In the genomic region with DNA sequence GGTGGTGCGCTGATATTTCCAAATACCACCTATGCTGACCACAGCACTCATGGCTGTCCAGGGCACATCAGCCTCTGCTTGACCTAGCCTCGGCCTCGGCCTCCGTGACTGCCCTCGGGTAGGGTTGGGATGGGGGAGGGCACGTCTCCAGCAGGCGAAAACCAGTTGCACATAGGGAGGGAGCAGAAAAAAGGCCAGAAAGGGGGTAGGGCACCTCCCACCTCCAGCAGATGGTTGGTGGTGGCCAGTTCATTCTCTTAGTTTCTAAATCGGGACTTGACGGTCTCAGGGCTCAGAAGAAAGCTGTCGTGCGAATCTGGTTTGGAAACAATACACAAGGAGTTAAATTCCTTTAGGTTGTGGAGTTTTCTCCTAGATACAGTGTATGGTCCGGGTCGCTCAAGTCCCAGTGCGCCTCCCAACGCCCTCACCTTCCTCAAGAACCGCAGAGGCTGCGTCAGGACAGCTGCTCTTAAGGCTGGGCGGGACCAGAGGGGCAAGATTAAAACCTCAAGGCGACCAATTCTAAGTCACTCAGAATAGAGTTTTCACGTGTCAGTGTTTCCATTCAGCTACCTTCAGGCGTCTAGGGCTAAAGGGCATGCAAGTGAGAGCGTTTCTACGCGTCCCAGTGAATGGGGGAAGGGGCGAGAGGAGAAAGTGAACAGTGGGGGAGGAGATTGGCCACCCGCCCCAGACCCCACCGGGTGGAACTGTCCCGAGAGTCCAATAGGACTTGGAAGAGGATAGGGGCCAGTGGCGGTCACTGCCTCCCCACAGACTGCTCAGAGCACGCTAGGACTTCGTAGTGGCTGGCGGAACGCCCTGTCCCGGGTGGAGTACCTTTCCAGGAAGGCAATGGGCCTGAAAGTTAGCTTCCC, we compare ENCODE assay signal across 8 mouse cellular contexts. TPM values are rescaled to one million over a fixed set of nuclear protein-coding genes. Genes with fewer than 3 reads are reported as not detected.
DNase-seq lines count a peak whose midpoint lies in the region; ATAC-seq and TF ChIP-seq lines count a peak whose summit lies in the region.

No protein-coding gene starts in this region.

- no peak for TF ChIP-seq RAD21 in CH12.LX (IDR thresholded peaks at IDR 0.05; ENCODE audit: low read depth, low read length)

- peak; percentile 39 to 52 for DNase-seq in cerebellum, adult 2 months
- DNase-seq in CH12.LX (ENCODE audit: extremely low read depth) = no peak
- DNase-seq in limb, embryonic 10.5 days (ENCODE audit: low spot score) = peak; percentile 53
- DNase-seq in lung, postnatal 4 days = no peak
- DNase-seq in lung, postnatal 0 days (ENCODE audit: low spot score) = no peak

- no peaks in the 10 kb centered on the region for H3K79me2 ChIP-seq in CH12.LX (replicated peaks; ENCODE audit: control insufficient read depth, extremely low read depth, insufficient read depth, poor library complexity, severe bottlenecking)

- dilution Hi-C loops in CH12.LX (cut with MboI; ENCODE audit: extremely low pct_ligation_motif_present, extremely low pct_unique_long_range_greater_than_20kb, low sequenced_read_pairs) = no loop called here

- no peaks in the 10 kb centered on the region for H3K4me1 ChIP-seq in cerebellum, adult 2 months (ENCODE audit: control insufficient read depth, insufficient read depth, low read length)
- peaks cover 0 to 22% of the 10 kb centered on the region in 2 experiments; a peak in 2 of 4 replicates for H3K4me1 ChIP-seq in CH12.LX (ENCODE audit: control insufficient read depth in 1 of 2, insufficient read depth in 2 of 2)
- H3K4me1 ChIP-seq in forebrain, embryonic 13.5 days = peaks cover 58% of the 10 kb centered on the region
- H3K4me1 ChIP-seq in limb, embryonic 10.5 days = peaks cover 25% of the 10 kb centered on the region
- H3K4me1 ChIP-seq in neural tube, embryonic 15.5 days = peaks cover 36% of the 10 kb centered on the region
- H3K4me1 ChIP-seq in lung, postnatal 0 days (ENCODE audit: insufficient read depth, low read depth, low read length) = no peaks in the 10 kb centered on the region

- no peak overlapping the region for H3K9ac ChIP-seq in CH12.LX (ENCODE audit: insufficient read depth, low read depth)
- H3K9ac ChIP-seq in forebrain, embryonic 13.5 days = peak overlapping the region; percentile 70
- peak overlapping the region; percentile 50; the same call in 1 of the 2 replicates for H3K9ac ChIP-seq in neural tube, embryonic 15.5 days (replicated peaks)
- no peak overlapping the region for H3K9ac ChIP-seq in lung, postnatal 0 days (replicated peaks; ENCODE audit: low read depth)

- H3K4me2 ChIP-seq in CH12.LX (ENCODE audit: insufficient read depth, low read depth, poor library complexity, severe bottlenecking) = peak overlapping the region; percentile 27
- peak overlapping the region; percentile 88 for H3K4me2 ChIP-seq in forebrain, embryonic 13.5 days
- peak overlapping the region; percentile 87 for H3K4me2 ChIP-seq in neural tube, embryonic 15.5 days
- no peak overlapping the region for H3K4me2 ChIP-seq in lung, postnatal 0 days (replicated peaks; ENCODE audit: low read depth, low read length)

- WGBS in cerebellum, adult 2 months = 5% methylated on average over 34 of the region's 34 CpGs
- 3% methylated on average over 29 of the region's 34 CpGs for WGBS in forebrain, embryonic 13.5 days
- WGBS in limb, embryonic 10.5 days = 1% methylated on average over 34 of the region's 34 CpGs
- 2% methylated on average over 34 of the region's 34 CpGs for WGBS in neural tube, embryonic 15.5 days
- WGBS in lung, postnatal 0 days = 2% methylated on average over 34 of the region's 34 CpGs

- ATAC-seq in cerebellum, adult (ENCODE audit: insufficient number of reproducible peaks, low FRiP score, low TSS enrichment) = no peak
- peak; percentile 59 for ATAC-seq in forebrain, embryonic 13.5 days
- ATAC-seq in neural tube, embryonic 15.5 days (ENCODE audit: low FRiP score) = peak; percentile 74
- ATAC-seq in lung, postnatal 0 days = no peak

- no peak for TF ChIP-seq CTCF in cerebellum, adult 2 months (IDR thresholded peaks at IDR 0.05; ENCODE audit: borderline replicate concordance, insufficient read depth, low read depth, low read length)
- TF ChIP-seq CTCF in CH12.LX (conservative IDR thresholded peaks at IDR 0.05 in 1 of 2, IDR thresholded peaks at IDR 0.05 in 1 of 2; ENCODE audit: low read depth in 2 of 2, low read length in 2 of 2) = no peak
- TF ChIP-seq CTCF in lung, postnatal 0 days (IDR thresholded peaks at IDR 0.05) = no peak

- no peaks in the 10 kb centered on the region for H3K36me3 ChIP-seq in CH12.LX (replicated peaks in 1 of 2; ENCODE audit: control insufficient read depth in 1 of 2, insufficient read depth in 1 of 2, low read length in 1 of 2)
- no peaks in the 10 kb centered on the region for H3K36me3 ChIP-seq in forebrain, embryonic 13.5 days (ENCODE audit: poor library complexity, severe bottlenecking)
- H3K36me3 ChIP-seq in limb, embryonic 10.5 days = no peaks in the 10 kb centered on the region
- H3K36me3 ChIP-seq in neural tube, embryonic 15.5 days = no peaks in the 10 kb centered on the region
- no peaks in the 10 kb centered on the region for H3K36me3 ChIP-seq in lung, postnatal 0 days (ENCODE audit: insufficient read depth, low read length)

- H3K27me3 ChIP-seq in cerebellum, adult 2 months (ENCODE audit: control insufficient read depth, insufficient read depth, low read length) = peaks cover 5% of the 10 kb centered on the region; the same call in 1 of the 2 replicates
- no peaks in the 10 kb centered on the region for H3K27me3 ChIP-seq in CH12.LX (replicated peaks)
- peaks cover 30% of the 10 kb centered on the region for H3K27me3 ChIP-seq in forebrain, embryonic 13.5 days
- peaks cover 92% of the 10 kb centered on the region for H3K27me3 ChIP-seq in limb, embryonic 10.5 days (ENCODE audit: low read depth, poor library complexity, severe bottlenecking)
- peaks cover 24% of the 10 kb centered on the region for H3K27me3 ChIP-seq in neural tube, embryonic 15.5 days (replicated peaks)
- peaks cover 54% of the 10 kb centered on the region for H3K27me3 ChIP-seq in lung, postnatal 0 days (replicated peaks; ENCODE audit: insufficient read depth, low read length)

- peaks cover 10% of the 10 kb centered on the region for H3K9me3 ChIP-seq in CH12.LX (replicated peaks; ENCODE audit: low read length)
- H3K9me3 ChIP-seq in forebrain, embryonic 13.5 days (replicated peaks) = no peaks in the 10 kb centered on the region
- no peaks in the 10 kb centered on the region for H3K9me3 ChIP-seq in limb, embryonic 10.5 days (replicated peaks)
- no peaks in the 10 kb centered on the region for H3K9me3 ChIP-seq in neural tube, embryonic 15.5 days (replicated peaks)
- no peaks in the 10 kb centered on the region for H3K9me3 ChIP-seq in lung, postnatal 0 days (ENCODE audit: low read length)

- no peak for TF ChIP-seq EP300 in CH12.LX (IDR thresholded peaks at IDR 0.05; ENCODE audit: low read length)
- no peak for TF ChIP-seq EP300 in lung, postnatal 0 days (IDR thresholded peaks at IDR 0.05)

- TF ChIP-seq POLR2A in cerebellum, adult 2 months (IDR thresholded peaks at IDR 0.05; ENCODE audit: borderline replicate concordance, insufficient read depth, low read length) = no peak
- no peak for TF ChIP-seq POLR2A in CH12.LX (IDR thresholded peaks at IDR 0.05; ENCODE audit: low read depth, low read length)

- H3K4me3 ChIP-seq in cerebellum, adult 2 months (replicated peaks; ENCODE audit: insufficient read depth, low read depth, low read length) = no peak overlapping the region
- peak overlapping the region in 1 of 3 experiments; percentile 42 for H3K4me3 ChIP-seq in CH12.LX (replicated peaks in 1 of 3; ENCODE audit: low read depth in 2 of 3, low read length in 2 of 3, poor library complexity in 1 of 3)
- peak overlapping the region; percentile 49 for H3K4me3 ChIP-seq in forebrain, embryonic 13.5 days
- peak overlapping the region; percentile 45 for H3K4me3 ChIP-seq in limb, embryonic 10.5 days
- peak overlapping the region; percentile 48 for H3K4me3 ChIP-seq in neural tube, embryonic 15.5 days (replicated peaks)
- H3K4me3 ChIP-seq in lung, postnatal 0 days (ENCODE audit: low read depth, low read length) = no peak overlapping the region

- in situ Hi-C loops in CH12.LX (cut with MboI; ENCODE audit: low pct_ligation_motif_present, low pct_unique_long_range_greater_than_20kb, low sequenced_read_pairs) = loop anchor here (25.0 kb wide), 1 partner anchor 1665 kb away; no protein-coding TSS in a partner anchor

- H3K27ac ChIP-seq in cerebellum, adult 2 months (ENCODE audit: insufficient read depth, low read length) = no peak overlapping the region
- no peak overlapping the region for H3K27ac ChIP-seq in CH12.LX (ENCODE audit: insufficient read depth, low read depth)
- peak overlapping the region; percentile 68 for H3K27ac ChIP-seq in forebrain, embryonic 13.5 days
- no peak overlapping the region for H3K27ac ChIP-seq in limb, embryonic 10.5 days
- peak overlapping the region; percentile 82 for H3K27ac ChIP-seq in neural tube, embryonic 15.5 days (replicated peaks)
- no peak overlapping the region for H3K27ac ChIP-seq in lung, postnatal 0 days (ENCODE audit: low read length)

TF ChIP-seq in CH12.LX, 34 proteins besides CTCF, POLR2A, EP300 and RAD21:
- no peak for TF ChIP-seq MEF2A (IDR thresholded peaks at IDR 0.05; ENCODE audit: borderline replicate concordance, low read depth, low read length)
- TF ChIP-seq IRF4 (IDR thresholded peaks at IDR 0.05; ENCODE audit: low read depth, low read length) = no peak
- no peak for TF ChIP-seq JUND (conservative IDR thresholded peaks at IDR 0.05; ENCODE audit: low read depth, low read length)
- TF ChIP-seq BHLHE40 (IDR thresholded peaks at IDR 0.05; ENCODE audit: low read depth, low read length) = 0 out of 2 replicates have a peak, but pooled peaks have one; percentile 23
- TF ChIP-seq KAT2A (IDR thresholded peaks at IDR 0.05; ENCODE audit: insufficient replicate concordance, low read length) = no peak
- TF ChIP-seq ELF1 (IDR thresholded peaks at IDR 0.05; ENCODE audit: low read depth, low read length) = no peak
- no peak for TF ChIP-seq E2F4 (IDR thresholded peaks at IDR 0.05; ENCODE audit: insufficient replicate concordance, low read depth, low read length)

RNA-seq across cellular contexts. Expression of a gene that starts 9.3 kb away (rescaled TPM):
- 5.8 and 6.9 TPM in 2 replicates for polyA plus RNA-seq in cerebellum, adult 2 months (2012; rRNA removed)
- total RNA-seq in CH12.LX (2012; rRNA removed) (not detected in 2 replicates), CH12.LX (2014; rRNA removed) (not detected in 2 replicates)
- not detected in 2 replicates for polyA plus RNA-seq in CH12.LX (2012; ENCODE audit: insufficient read length, low read depth)
- polyA plus RNA-seq in forebrain, embryonic 13.5 days (2015; fragmentation: Nextera tagmentation; extraction: Ambion mirVana) = 38.3 and 44.0 TPM in 2 replicates
- 0.13 and 0.15 TPM in 2 replicates for polyA plus RNA-seq in limb, embryonic 10.5 days (2016; fragmentation: Nextera tagmentation; extraction: Ambion mirVana)
- 11.8 and 14.3 TPM in 2 replicates for polyA plus RNA-seq in neural tube, embryonic 15.5 days (2015; fragmentation: Nextera tagmentation; extraction: Ambion mirVana)
- not detected in 2 replicates for polyA plus RNA-seq in lung, postnatal 0 days (2015; fragmentation: Nextera tagmentation; extraction: Ambion mirVana)

Comparison
In these comparisons a context has a peak if more than half of its experiments do, and no peak if none do; other contexts are left out.
1. DNase-seq: peak in cerebellum, adult 2 months (2 of 2) and limb, embryonic 10.5 days (single experiment); none in CH12.LX (single experiment), lung, postnatal 4 days (0 of 2) and lung, postnatal 0 days (single experiment).
2. H3K27ac ChIP-seq: peak in forebrain, embryonic 13.5 days (single experiment) and neural tube, embryonic 15.5 days (single experiment); none in cerebellum, adult 2 months (single experiment), CH12.LX (single experiment), limb, embryonic 10.5 days (single experiment) and lung, postnatal 0 days (single experiment).
3. H3K4me3 ChIP-seq: peak in forebrain, embryonic 13.5 days (single experiment), limb, embryonic 10.5 days (single experiment) and neural tube, embryonic 15.5 days (single experiment); none in cerebellum, adult 2 months (single experiment) and lung, postnatal 0 days (single experiment).
4. ATAC-seq: peak in forebrain, embryonic 13.5 days (single experiment) and neural tube, embryonic 15.5 days (single experiment); none in cerebellum, adult (single experiment) and lung, postnatal 0 days (single experiment).
5. H3K9ac ChIP-seq: peak in forebrain, embryonic 13.5 days (single experiment) and neural tube, embryonic 15.5 days (single experiment); none in CH12.LX (single experiment) and lung, postnatal 0 days (single experiment).